Mouse (Mus musculus): ENCODE results near the gene Preb. TPM values are rescaled to one million over a fixed set of nuclear protein-coding genes. Genes with fewer than 3 reads are reported as not detected.
A peak's percentile ranks its signal among the peaks of the same experiment; 100 is the strongest.

Gene Preb
- 142 and 150 TPM in 2 replicates for polyA plus RNA-seq (2016; fragmentation: Nextera tagmentation; extraction: Ambion mirVana)

- WGBS, result under 1% methylated on average over 56 of the region's 56 CpGs
- H3K36me3 ChIP-seq (replicated peaks), result peaks cover 32% of the 10 kb centered on the region
- no peaks in the 10 kb centered on the region for H3K9me3 ChIP-seq
- peak within 1 kb of the TSS; percentile 73 for H3K4me3 ChIP-seq
- peak within 1 kb of the TSS; percentile 89 for H3K27ac ChIP-seq (replicated peaks)
- DNase-seq (ENCODE audit: low spot score), result peak; percentile 99
- H3K4me1 ChIP-seq, result peaks cover 23% of the 10 kb centered on the region
- H3K27me3 ChIP-seq (replicated peaks; ENCODE audit: low read depth, poor library complexity, severe bottlenecking), result no peaks in the 10 kb centered on the region
Measured at GRCm38 (mm10) chr5:30959966-30960501, at the start of gene Preb. Gene Preb (minus strand): TSS chr5:30960361.

DNA sequence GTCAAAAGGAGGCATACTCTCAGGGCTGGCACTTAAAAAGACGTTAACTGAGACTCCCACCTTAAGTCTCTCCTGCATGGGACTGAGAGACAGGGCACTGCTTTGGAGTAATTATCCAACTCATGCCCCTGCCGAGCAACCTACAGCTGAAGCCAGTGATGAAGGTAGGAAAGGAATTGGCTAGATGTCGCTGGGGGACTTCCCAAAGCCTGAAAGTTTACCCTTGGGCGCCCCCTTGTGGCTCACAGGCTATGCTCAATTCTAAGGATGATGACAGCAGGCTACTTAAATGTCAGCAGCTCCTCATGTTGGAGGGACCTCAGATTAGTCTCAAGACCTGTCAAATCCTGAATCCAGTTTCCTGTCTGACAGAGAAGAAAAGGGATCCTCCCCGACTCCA lies 44.0 kb upstream of the Preb start:
- no peaks in the 10 kb centered on the region for H3K9me3 ChIP-seq
- DNase-seq (ENCODE audit: low spot score), result peak; percentile 91
- 3% methylated on average over 5 of the region's 5 CpGs for WGBS
- no peaks in the 10 kb centered on the region for H3K36me3 ChIP-seq (replicated peaks)
- no peak overlapping the region for H3K27ac ChIP-seq (replicated peaks)
- H3K4me1 ChIP-seq, result 0 out of 2 replicates have a peak, but pooled peaks cover 4% of the 10 kb centered on the region
- H3K4me3 ChIP-seq, result no peak overlapping the region
- H3K27me3 ChIP-seq (replicated peaks; ENCODE audit: low read depth, poor library complexity, severe bottlenecking), result no peaks in the 10 kb centered on the region

DNA sequence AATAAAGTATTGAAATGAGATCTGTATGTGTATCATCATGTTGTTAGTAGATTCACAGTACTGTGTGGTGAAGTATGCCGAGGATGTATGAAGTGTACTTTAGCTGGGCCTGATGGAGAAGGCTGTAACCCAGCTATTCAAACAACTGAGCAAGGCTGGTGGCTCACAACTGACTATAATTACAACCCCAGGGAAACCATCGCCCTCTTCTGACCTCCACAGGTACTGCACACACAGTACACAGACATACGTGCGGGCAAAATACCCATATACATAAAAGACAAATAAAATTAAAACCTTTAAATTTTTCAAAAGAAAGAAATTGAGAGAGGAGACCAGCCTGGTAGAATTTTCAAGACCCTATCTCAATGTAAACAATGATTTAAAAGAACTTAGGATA lies 41.4 kb upstream of the Preb start:
- Histone ChIP-seq H3K27ac (replicated peaks) (no peak overlapping the region), H3K4me3 (no peak overlapping the region), H3K9me3 (no peaks in the 10 kb centered on the region), H3K36me3 (replicated peaks) (no peaks in the 10 kb centered on the region), H3K4me1 (0 out of 2 replicates have a peak, but pooled peaks cover 4% of the 10 kb centered on the region), H3K27me3 (replicated peaks; ENCODE audit: low read depth, poor library complexity, severe bottlenecking) (no peaks in the 10 kb centered on the region)
- DNase-seq (ENCODE audit: low spot score), result no peak
- 83% methylated on average over 4 of the region's 4 CpGs for WGBS

DNA sequence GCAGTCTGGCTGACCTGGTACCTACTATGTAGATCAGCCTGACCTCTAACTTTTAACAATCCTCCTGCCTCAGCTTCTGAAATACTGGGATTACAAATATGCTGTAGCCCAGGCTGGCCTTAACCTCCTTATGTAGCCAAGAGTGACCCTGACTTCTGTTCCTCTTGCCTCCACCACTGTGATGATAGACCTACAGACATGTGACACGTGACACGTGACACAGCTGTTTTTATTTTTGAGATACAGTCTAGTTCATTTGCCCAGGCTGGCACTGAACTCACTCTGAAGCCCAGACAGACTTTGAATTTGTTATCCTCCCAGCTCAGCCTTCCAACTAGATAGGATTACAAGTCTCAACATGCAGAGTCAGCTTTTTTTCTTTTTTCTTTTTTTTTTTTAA lies 40.8 kb upstream of the Preb start:
- Histone ChIP-seq H3K27me3 (replicated peaks; ENCODE audit: low read depth, poor library complexity, severe bottlenecking) (no peaks in the 10 kb centered on the region), H3K36me3 (replicated peaks) (no peaks in the 10 kb centered on the region), H3K27ac (replicated peaks) (no peak overlapping the region), H3K9me3 (no peaks in the 10 kb centered on the region), H3K4me3 (no peak overlapping the region), H3K4me1 (0 out of 2 replicates have a peak, but pooled peaks cover 4% of the 10 kb centered on the region)
- 90% methylated on average over 2 of the region's 2 CpGs for WGBS
- no peak for DNase-seq (ENCODE audit: low spot score)

- 0 out of 2 replicates have a peak, but pooled peaks cover 4% of the 10 kb centered on the region for H3K4me1 ChIP-seq
- H3K27ac ChIP-seq (replicated peaks), result no peak overlapping the region
- no peaks in the 10 kb centered on the region for H3K36me3 ChIP-seq (replicated peaks)
- H3K27me3 ChIP-seq (replicated peaks; ENCODE audit: low read depth, poor library complexity, severe bottlenecking), result no peaks in the 10 kb centered on the region
- no peak overlapping the region for H3K4me3 ChIP-seq
- DNase-seq (ENCODE audit: low spot score), result no peak
- no peaks in the 10 kb centered on the region for H3K9me3 ChIP-seq
- WGBS, result 77% methylated on average over 7 of the region's 7 CpGs
Measured at GRCm38 (mm10) chr5:31000122-31000521, 40.0 kb upstream of the Preb start.

- 75% methylated on average over 5 of the region's 5 CpGs for WGBS
- H3K4me3 ChIP-seq, result no peak overlapping the region
- no peaks in the 10 kb centered on the region for H3K27me3 ChIP-seq (replicated peaks; ENCODE audit: low read depth, poor library complexity, severe bottlenecking)
- DNase-seq (ENCODE audit: low spot score), result no peak
- H3K27ac ChIP-seq (replicated peaks), result no peak overlapping the region
- 0 out of 2 replicates have a peak, but pooled peaks cover 4% of the 10 kb centered on the region for H3K4me1 ChIP-seq
- H3K9me3 ChIP-seq, result no peaks in the 10 kb centered on the region
- no peaks in the 10 kb centered on the region for H3K36me3 ChIP-seq (replicated peaks)
Measured at GRCm38 (mm10) chr5:30999324-30999723, 39.2 kb upstream of the Preb start.

DNA sequence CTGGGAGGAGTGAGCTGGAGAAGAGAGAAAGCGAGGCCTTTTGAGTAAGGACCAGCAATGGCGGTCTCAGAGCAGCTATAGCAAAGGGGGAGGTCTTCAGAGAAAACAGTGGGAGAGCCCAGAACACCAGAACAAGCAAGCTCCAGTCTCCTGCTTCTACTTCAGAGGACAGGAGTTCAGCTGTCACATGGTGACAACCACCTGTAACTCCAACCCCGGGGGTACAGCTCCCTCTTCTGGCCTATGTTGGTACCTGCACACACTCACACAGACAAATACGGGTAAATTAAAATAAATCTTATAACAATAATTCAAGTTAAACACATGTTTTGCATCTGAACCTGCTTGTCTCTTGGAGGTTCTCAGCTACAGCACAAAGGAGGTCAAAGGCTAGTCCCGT lies 38.1 kb upstream of the Preb start:
- no peaks in the 10 kb centered on the region for H3K4me1 ChIP-seq
- H3K27me3 ChIP-seq (replicated peaks; ENCODE audit: low read depth, poor library complexity, severe bottlenecking), result no peaks in the 10 kb centered on the region
- no peak overlapping the region for H3K4me3 ChIP-seq
- H3K27ac ChIP-seq (replicated peaks), result no peak overlapping the region
- DNase-seq (ENCODE audit: low spot score), result peak; percentile 66
- no peaks in the 10 kb centered on the region for H3K9me3 ChIP-seq
- H3K36me3 ChIP-seq (replicated peaks), result no peaks in the 10 kb centered on the region
- 21% methylated on average over 5 of the region's 5 CpGs for WGBS

- no peaks in the 10 kb centered on the region for H3K9me3 ChIP-seq
- H3K27me3 ChIP-seq (replicated peaks; ENCODE audit: low read depth, poor library complexity, severe bottlenecking), result no peaks in the 10 kb centered on the region
- no peak for DNase-seq (ENCODE audit: low spot score)
- no peak overlapping the region for H3K27ac ChIP-seq (replicated peaks)
- 77% methylated on average over 11 of the region's 11 CpGs for WGBS
- no peaks in the 10 kb centered on the region for H3K4me1 ChIP-seq
- H3K36me3 ChIP-seq (replicated peaks), result no peaks in the 10 kb centered on the region
- no peak overlapping the region for H3K4me3 ChIP-seq
Measured at GRCm38 (mm10) chr5:30994910-30995635, 34.9 kb upstream of the Preb start.

- no peak overlapping the region for H3K27ac ChIP-seq (replicated peaks)
- no peaks in the 10 kb centered on the region for H3K27me3 ChIP-seq (replicated peaks; ENCODE audit: low read depth, poor library complexity, severe bottlenecking)
- H3K36me3 ChIP-seq (replicated peaks), result no peaks in the 10 kb centered on the region
- H3K4me1 ChIP-seq, result no peaks in the 10 kb centered on the region
- no peak for DNase-seq (ENCODE audit: low spot score)
- H3K4me3 ChIP-seq, result no peak overlapping the region
- 75% methylated on average over 3 of the region's 3 CpGs for WGBS
- no peaks in the 10 kb centered on the region for H3K9me3 ChIP-seq
Measured at GRCm38 (mm10) chr5:30994074-30994473, 33.9 kb upstream of the Preb start.

GRCm38 (mm10) chr5:30992980-30993676 lies 33.0 kb upstream of the Preb start:
- Histone ChIP-seq H3K4me1 (no peaks in the 10 kb centered on the region), H3K9me3 (no peaks in the 10 kb centered on the region), H3K4me3 (no peak overlapping the region), H3K27me3 (replicated peaks; ENCODE audit: low read depth, poor library complexity, severe bottlenecking) (no peaks in the 10 kb centered on the region), H3K27ac (replicated peaks) (no peak overlapping the region), H3K36me3 (replicated peaks) (no peaks in the 10 kb centered on the region)
- DNase-seq (ENCODE audit: low spot score), result no peak
- WGBS, result 68% methylated on average over 5 of the region's 5 CpGs

- Histone ChIP-seq H3K4me3 (no peak overlapping the region), H3K27ac (replicated peaks) (no peak overlapping the region), H3K9me3 (no peaks in the 10 kb centered on the region), H3K27me3 (replicated peaks; ENCODE audit: low read depth, poor library complexity, severe bottlenecking) (no peaks in the 10 kb centered on the region), H3K4me1 (no peaks in the 10 kb centered on the region), H3K36me3 (replicated peaks) (no peaks in the 10 kb centered on the region)
- WGBS, result 21% methylated on average over 2 of the region's 2 CpGs
- DNase-seq (ENCODE audit: low spot score), result no peak
Measured at GRCm38 (mm10) chr5:30982357-30982756, 22.2 kb upstream of the Preb start.

DNA sequence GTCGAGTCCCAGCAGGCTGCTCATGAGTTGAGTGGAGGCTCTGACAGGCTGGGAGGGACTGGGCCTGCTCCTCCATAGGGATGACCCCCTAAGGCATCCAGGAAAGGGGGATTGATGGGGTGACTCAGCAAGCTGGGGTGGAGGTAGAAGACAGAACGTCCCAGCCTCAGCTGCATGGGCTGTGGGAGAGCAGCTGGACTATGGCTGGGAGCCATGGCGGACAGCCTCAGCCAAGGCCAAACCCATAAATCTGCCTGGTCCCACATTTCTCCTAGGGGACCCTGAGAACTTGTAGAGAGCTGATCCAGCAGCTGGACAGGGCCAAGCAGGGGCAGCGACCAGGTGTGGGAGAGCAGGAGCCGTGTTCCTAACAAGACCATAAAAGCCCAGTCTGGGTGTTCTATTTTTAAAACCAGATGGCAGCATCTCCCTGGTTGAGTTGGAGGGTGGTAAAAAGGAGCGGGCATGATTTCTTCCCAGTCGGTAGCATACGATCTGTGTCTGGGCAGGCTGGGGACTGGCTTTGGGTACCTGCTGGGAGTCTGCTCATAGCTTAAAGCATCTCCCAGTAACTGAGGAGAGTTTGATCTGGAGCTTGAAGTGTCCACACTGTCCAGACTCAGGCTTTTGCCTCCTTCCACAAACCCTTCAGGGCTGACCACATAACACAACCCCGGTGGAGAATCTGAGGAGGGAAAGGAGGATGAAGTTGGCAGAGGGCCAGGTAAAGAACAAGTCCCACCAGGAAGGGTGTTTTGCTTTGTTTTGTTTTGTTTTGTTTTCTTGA lies 14.9 kb upstream of the Preb start:
- DNase-seq (ENCODE audit: low spot score), result no peak

More for the DNA sequence above, 14.9 kb upstream of the Preb start:
- H3K36me3 ChIP-seq (replicated peaks), result no peaks in the 10 kb centered on the region
- H3K9me3 ChIP-seq, result no peaks in the 10 kb centered on the region
- 0 out of 2 replicates have a peak, but pooled peaks cover 5% of the 10 kb centered on the region for H3K27me3 ChIP-seq (replicated peaks; ENCODE audit: low read depth, poor library complexity, severe bottlenecking)
- H3K27ac ChIP-seq (replicated peaks), result no peak overlapping the region
- no peak overlapping the region for H3K4me3 ChIP-seq
- 79% methylated on average over 9 of the region's 9 CpGs for WGBS
- peaks cover 11% of the 10 kb centered on the region for H3K4me1 ChIP-seq
